Mouse (Mus musculus): ENCODE measurements at regions not wholly inside any gene's neighbourhood (a gene's known extent, or its start where the extent isn't known, plus 50 kb on each side); places are given as distances from the start of the nearest gene placed in this dataset.
"Not testable (repeated sequence)": the region's sequence is repeated elsewhere in the genome, so short reads cannot be mapped to it uniquely, and the experiment has no call there.

DNA sequence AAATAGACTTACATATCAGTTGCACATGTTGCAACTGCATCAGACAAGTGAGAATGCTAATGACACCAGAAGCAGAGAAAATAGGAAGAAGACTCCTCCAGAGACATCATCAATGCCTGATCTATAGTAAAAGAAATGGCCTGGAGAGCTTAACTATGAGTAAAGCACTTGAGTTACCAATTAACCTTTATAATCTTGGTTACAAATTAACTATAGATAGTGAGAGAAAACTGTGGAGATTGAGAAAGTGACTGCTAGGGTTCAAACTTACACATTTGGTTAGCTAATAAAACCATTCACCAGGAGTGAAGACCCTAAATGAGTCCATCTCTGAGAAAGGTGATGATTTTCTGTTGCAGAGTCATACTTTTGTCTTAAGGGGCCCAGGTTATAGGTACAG is 307.4 kb downstream of the Phex start:
- DNase-seq: no peak
- intact Hi-C loops (cut with DNase I): no loop called here

DNA sequence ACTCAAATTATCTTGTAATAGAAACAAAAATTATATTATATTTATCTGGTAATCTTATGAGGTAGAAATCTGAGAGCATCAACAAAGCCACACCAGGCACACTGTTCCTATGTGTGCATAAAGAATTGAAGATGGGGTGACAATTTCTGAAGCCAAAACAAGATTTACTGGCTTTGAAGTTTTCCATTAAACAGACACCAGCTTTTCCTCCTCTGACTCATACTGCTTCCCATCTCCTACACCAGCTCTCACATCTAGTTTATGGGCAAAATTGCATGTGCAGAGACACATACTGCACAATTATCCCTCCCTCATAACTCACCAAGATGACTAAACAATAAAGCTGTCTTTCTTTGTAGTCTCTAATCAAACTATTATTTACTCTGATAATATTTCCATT is 335.1 kb downstream of the Phex start:
- intact Hi-C loops (cut with DNase I): no loop called here
- DNase-seq: no peak

DNA sequence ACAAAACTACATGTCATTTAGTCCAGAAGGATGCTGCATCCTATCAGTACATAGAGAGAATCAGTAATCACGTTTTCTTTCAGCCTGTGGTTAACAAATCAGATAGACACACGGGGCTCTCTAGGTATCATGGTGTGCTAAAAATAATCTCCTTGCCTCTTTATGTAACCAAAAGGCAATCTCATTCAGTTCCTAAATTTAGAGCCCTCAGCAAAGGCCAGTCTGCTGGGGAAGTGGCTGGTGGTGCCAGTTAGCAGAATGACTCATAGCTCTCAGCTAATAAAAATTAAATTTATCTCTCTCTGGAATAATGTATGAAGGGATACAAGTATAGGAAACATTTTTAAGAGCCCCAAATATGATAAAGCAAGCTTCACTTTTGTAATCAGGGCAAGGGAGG is 335.5 kb downstream of the Phex start:
- no peak for DNase-seq
- intact Hi-C loops (cut with DNase I): no loop called here

DNA sequence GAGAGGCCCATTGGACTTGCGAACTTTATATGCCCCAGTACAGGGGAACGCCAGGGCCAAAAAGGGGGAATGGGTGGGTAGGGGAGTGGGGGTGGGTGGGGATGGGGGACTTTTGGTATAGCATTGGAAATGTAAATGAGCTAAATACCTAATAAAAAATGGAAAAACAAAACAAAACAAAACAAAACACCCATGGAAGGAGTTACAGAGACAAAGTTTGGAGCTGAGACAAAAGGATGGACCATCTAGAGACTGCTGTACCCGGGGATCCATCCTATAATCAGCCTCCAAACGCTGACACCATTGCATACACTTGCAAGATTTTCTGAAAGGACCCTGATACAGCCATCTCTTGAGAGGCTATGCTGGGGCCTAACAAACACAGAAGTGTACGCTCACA is 337.1 kb downstream of the Phex start:
- DNase-seq; intact Hi-C loops (cut with DNase I): not testable (repeated sequence)

DNA sequence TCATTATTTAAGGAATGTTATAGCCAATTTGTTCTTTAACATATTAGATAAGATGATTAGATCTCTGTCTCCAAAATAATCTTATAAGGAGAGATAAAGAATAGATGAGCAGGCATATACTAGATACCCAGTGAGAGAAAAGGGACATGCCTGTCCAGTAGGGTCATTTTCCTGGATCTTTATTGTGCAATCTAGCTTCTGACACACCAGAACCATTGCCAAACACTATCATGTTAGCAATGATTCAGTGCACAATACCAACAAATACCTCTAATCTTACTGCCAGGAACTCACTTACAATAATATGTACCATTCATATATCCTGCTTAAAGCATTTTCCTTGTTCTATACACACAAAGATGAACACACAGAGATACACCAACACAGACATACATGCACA is 338.9 kb downstream of the Phex start:
- intact Hi-C loops (cut with DNase I): no loop called here
- DNase-seq: no peak

DNA sequence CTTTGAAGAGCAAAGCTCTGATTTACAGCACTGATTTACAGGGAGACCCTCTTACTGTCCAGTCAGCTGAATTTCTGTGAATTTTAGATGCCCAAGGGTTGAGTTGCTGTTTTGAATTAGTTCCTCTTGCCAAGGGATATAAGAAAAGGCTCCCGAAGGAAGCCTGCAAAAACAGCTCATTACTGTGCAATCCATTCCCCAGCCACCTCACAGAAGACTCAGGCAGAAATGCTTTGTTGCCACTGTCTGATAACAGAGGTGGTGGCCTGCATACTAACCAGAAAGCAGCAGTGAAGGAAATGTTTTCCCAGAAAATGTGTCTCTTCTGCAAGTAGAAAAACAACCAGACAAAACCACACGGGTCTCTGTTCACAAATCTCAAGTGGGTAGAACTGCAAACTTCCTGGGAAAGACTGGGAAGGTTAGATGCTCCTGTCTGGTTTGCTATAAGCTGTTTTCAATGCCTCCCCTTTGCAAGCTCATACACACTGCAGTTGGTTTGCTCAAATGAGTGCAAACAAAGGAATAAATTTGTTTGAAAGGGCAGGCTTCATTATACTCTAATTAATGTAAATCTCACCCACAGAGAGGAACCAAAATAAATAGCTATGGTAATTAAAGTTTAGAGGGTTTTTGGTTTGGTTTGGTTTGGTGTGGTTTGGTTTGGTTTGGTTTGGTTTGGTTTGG is 363.3 kb downstream of the Phex start:
- intact Hi-C loops (cut with DNase I): no loop called here
- DNase-seq: no peak

DNA sequence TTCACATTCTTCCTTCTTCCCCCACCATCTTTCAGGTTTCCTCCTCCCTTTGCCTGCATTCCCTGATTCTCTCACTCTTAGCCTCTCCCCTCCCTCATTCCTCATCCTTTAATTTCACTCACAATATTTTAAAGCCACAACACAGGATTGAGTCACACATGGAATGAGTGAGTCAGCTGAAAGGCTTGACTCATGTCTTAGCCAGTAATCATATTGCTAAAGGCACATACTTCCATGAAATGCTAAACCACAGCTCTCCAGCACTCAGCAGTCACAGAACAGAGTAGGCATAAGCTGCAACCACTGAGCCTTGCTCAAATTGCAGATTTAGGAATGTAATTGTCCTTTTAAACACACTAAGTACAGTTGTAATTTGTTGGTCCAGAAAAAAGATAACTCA is 386.2 kb downstream of the Phex start:
- DNase-seq: no peak
- intact Hi-C loops (cut with DNase I): no loop called here

DNA sequence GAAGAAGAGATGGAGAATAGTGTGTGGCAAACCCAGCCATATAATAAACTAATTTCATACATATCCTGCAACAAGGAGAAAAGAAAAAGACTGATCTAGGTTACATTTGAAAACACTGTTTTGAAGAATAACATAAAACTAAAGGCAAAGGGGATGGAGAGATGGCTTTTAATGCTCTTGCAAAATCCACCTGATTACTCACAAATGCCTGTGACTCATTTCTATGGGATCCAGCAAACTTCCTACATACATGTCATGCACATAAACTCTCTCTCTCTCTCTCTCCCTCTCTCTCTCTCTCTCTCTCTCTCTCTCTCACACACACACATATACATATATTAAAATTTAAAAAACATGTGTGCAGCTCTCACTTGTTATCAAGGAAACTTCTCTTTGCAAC is 390.8 kb downstream of the Phex start:
- intact Hi-C loops (cut with DNase I): no loop called here
- DNase-seq: no peak

DNA sequence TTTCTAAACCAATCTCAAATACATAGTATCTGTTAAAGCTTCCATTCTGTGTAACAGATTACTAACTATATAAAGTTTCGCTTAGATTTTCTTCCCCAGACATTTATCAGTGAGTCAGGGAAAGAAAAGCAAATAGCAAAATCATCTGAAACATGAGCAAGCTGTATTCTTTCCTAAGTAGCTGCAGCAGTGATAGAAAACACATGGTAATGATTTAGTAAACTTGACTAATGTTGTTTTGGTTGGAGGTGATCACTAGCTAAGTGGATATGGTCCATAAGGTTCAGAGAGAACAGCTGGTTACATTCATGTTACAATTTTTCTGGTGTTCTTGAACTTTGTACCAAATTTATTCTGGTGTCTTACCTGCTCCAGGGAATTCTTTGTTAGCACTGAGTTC is 393.3 kb downstream of the Phex start:
- no peak for DNase-seq
- intact Hi-C loops (cut with DNase I): no loop called here

DNA sequence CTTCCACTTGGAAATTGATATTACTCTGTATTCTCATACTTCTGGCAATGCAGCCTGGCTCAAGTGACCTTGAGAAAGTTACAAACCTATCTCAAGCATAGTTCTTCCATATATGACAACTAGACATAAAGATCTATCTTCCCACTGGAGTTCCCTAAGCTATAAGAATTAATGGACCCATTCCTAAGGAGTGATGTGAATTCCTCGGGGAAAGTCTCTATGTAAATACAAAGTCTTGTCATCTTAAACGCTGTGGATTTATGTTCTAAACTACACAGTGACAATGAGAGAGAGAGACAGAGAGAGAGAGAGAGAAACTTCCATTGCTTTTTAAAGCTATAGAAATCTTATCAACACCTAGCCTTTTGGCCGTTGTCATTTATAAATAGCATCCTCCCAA is 394.8 kb downstream of the Phex start:
- no peak for DNase-seq
- intact Hi-C loops (cut with DNase I): no loop called here

DNA sequence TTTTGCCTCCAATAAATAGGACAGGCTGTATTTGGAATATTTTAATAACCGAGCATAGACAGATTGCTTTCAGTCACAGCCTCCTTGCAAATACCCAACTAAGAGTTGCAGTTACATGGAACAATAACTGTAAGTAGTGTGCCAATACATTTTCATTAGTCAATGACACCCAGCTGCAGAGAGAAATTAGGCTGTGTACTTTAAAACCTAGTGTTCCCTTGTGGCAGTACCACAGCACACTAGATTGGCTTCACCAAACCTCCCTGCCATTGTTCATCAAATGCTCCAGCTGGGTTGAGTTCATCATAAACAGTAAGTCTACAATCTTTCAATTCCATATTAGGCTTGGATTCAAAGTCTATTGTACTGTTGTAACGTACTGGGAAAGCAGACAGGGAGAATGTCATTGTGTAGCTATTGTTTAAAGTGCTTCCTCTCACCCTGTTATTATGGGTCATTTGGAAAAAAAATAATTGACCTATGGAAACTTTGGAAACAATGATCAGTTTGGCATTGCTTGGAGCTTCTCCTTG is 425.1 kb downstream of the Phex start:
- DNase-seq: no peak
- intact Hi-C loops (cut with DNase I): no loop called here

DNA sequence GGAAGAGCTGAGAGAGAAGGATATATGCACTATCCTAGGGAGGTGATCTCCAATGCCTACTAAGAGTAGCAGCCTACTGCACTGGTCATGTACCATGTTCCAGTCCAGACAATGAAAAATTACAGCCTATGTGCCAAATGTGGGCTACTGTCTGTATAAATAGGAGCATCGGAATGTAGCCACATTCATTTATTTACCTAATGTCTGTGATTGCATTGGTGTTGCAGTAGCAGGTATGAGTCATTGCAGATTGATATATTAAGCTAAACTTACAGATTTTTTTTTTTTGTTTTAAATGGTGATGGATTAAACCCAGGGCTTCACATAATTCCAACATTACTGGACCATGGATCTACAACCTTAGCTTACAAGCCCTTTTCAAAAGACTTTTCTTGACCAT is 468.0 kb downstream of the Phex start:
- intact Hi-C loops (cut with DNase I): no loop called here

DNA sequence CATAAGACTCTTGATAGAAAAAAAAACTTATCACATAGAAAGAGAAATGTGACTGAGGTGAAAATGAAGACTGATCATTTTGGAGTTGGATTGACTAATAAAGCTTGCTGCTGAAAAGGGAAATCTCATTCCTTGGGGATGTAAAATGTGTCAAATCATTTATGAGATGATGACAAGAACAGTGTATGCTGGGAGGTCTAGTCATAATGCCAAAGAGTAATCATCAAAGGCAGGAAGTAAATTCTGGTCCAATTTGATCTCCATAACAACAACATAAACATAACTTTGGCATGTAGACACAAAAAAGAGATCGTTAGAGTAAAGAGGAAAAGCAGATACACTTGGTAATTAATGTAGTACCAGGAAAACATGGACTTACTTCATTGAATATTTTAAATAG is 470.9 kb downstream of the Phex start:
- DNase-seq: no peak
- intact Hi-C loops (cut with DNase I): no loop called here

More for the DNA sequence above, 468.0 kb downstream of the Phex start:
- DNase-seq: no peak

DNA sequence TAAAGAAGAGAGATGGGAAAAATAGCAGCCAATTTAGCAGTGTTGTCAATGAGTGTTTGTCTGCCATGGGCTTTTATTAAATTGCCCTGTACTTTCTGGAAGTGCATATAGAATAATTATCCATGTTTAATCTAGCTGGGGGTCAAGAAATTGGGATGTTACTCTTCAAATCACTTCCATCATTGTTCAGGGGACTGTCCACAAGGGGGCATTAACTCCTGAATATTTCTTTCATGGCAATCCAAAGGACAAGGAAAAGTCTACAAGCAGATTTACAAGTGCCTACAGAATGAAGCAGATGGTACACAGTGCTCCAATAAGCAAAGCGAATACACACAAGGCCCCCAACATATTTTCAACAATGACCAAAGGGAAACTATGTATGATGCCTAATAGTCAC is 501.7 kb downstream of the Phex start:
- no peak for DNase-seq
- intact Hi-C loops (cut with DNase I): loop anchor here (2.0 to 10.0 kb wide), 2 partner anchors 395 to 541 kb away; no protein-coding TSS in a partner anchor
